Mouse (Mus musculus): Measurements from ENCODE around the gene Ankrd13d. TPM values are rescaled to one million over a fixed set of nuclear protein-coding genes. Genes with fewer than 3 reads are reported as not detected.

Ankrd13d gene
- total and polyA plus RNA-seq, 3 experiments = 3.8 to 55.1 (median 13.2) TPM

- in situ Hi-C loops (cut with MboI; ENCODE audit: low pct_ligation_motif_present, low pct_unique_long_range_greater_than_20kb, low sequenced_read_pairs) = no loop called here
- TF ChIP-seq GABPA (IDR thresholded peaks at IDR 0.05; ENCODE audit: insufficient replicate concordance, low read depth, low read length) (no peak), JUND (conservative IDR thresholded peaks at IDR 0.05; ENCODE audit: low read depth, low read length) (no peak), KAT2A (IDR thresholded peaks at IDR 0.05; ENCODE audit: insufficient replicate concordance, low read length) (no peak), MAX (IDR thresholded peaks at IDR 0.05; ENCODE audit: low read length) (no peak), ZMIZ1 (IDR thresholded peaks at IDR 0.05; ENCODE audit: low read depth, low read length) (no peak), USF1 (IDR thresholded peaks at IDR 0.05; ENCODE audit: low read depth, low read length) (no peak), MXI1 (IDR thresholded peaks at IDR 0.05; ENCODE audit: low read depth, low read length) (no peak), TCF12 (IDR thresholded peaks at IDR 0.05; ENCODE audit: low read depth, low read length) (no peak), MYC (IDR thresholded peaks at IDR 0.05; ENCODE audit: low read depth, low read length) (no peak), JUN (IDR thresholded peaks at IDR 0.05; ENCODE audit: insufficient read depth, low read depth, low read length) (no peak), POLR2AphosphoS2 (IDR thresholded peaks at IDR 0.05; ENCODE audit: low read depth, low read length) (no peak), POLR2A (IDR thresholded peaks at IDR 0.05; ENCODE audit: low read depth, low read length) (no peak), ZC3H11A (IDR thresholded peaks at IDR 0.05; ENCODE audit: low read depth, low read length) (no peak), ZNF384 (IDR thresholded peaks at IDR 0.05; ENCODE audit: low read depth, low read length) (no peak), HCFC1 (IDR thresholded peaks at IDR 0.05; ENCODE audit: low read depth, low read length) (no peak), ZKSCAN1 (IDR thresholded peaks at IDR 0.05; ENCODE audit: borderline replicate concordance, low read depth, low read length) (no peak), ETS1 (conservative IDR thresholded peaks at IDR 0.05; ENCODE audit: low read depth, low read length) (no peak), BHLHE40 (IDR thresholded peaks at IDR 0.05; ENCODE audit: low read depth, low read length) (no peak)
- no peak overlapping the region for H3K9ac ChIP-seq (ENCODE audit: insufficient read depth, low read depth)
Observed at GRCm38 (mm10) chr19:4220957-4221743, 61.8 kb downstream of the Ankrd13d start.

GRCm38 (mm10) chr19:4220416-4220815, 62.5 kb downstream of the Ankrd13d start:
- in situ Hi-C loops (cut with MboI; ENCODE audit: low pct_ligation_motif_present, low pct_unique_long_range_greater_than_20kb, low sequenced_read_pairs) = no loop called here
- no peak for DNase-seq (ENCODE audit: extremely low read depth)
- Histone ChIP-seq H3K79me2 (replicated peaks; ENCODE audit: control insufficient read depth, extremely low read depth, insufficient read depth, poor library complexity, severe bottlenecking) (no peaks in the 10 kb centered on the region), H3K9me3 (replicated peaks; ENCODE audit: low read length) (no peaks in the 10 kb centered on the region), H3K27me3 (replicated peaks) (peaks cover 26% of the 10 kb centered on the region), H3K9ac (ENCODE audit: insufficient read depth, low read depth) (no peak overlapping the region), H3K4me1 (ENCODE audit: control insufficient read depth in 1 of 2, insufficient read depth in 2 of 2) (peaks cover 6 to 52% of the 10 kb centered on the region in 2 experiments; a peak in 3 of 4 replicates), H3K36me3 (replicated peaks in 1 of 2; ENCODE audit: control insufficient read depth in 1 of 2, insufficient read depth in 1 of 2, low read length in 1 of 2) (no peaks in the 10 kb centered on the region), H3K4me3 (replicated peaks in 1 of 3; ENCODE audit: low read depth in 2 of 3, low read length in 2 of 3, poor library complexity in 1 of 3) (no peak overlapping the region), H3K27ac (ENCODE audit: insufficient read depth, low read depth) (no peak overlapping the region), H3K4me2 (ENCODE audit: insufficient read depth, low read depth, poor library complexity, severe bottlenecking) (no peak overlapping the region)
- dilution Hi-C loops (cut with MboI; ENCODE audit: extremely low pct_ligation_motif_present, extremely low pct_unique_long_range_greater_than_20kb, low sequenced_read_pairs) = no loop called here
- TF ChIP-seq RCOR1 (conservative IDR thresholded peaks at IDR 0.05; ENCODE audit: low read depth, low read length) (no peak), MAFK (IDR thresholded peaks at IDR 0.05; ENCODE audit: insufficient replicate concordance, low read length) (no peak), CTCF (conservative IDR thresholded peaks at IDR 0.05 in 1 of 2, IDR thresholded peaks at IDR 0.05 in 1 of 2; ENCODE audit: low read depth in 2 of 2, low read length in 2 of 2) (no peak), E2F4 (IDR thresholded peaks at IDR 0.05; ENCODE audit: insufficient replicate concordance, low read depth, low read length) (no peak), ELF1 (IDR thresholded peaks at IDR 0.05; ENCODE audit: low read depth, low read length) (no peak), SMC3 (IDR thresholded peaks at IDR 0.05; ENCODE audit: low read depth, low read length) (no peak), EP300 (IDR thresholded peaks at IDR 0.05; ENCODE audit: low read length) (no peak)

More at GRCm38 (mm10) chr19:4220957-4221743, 61.8 kb downstream of the Ankrd13d start:
- no peaks in the 10 kb centered on the region for H3K79me2 ChIP-seq (replicated peaks; ENCODE audit: control insufficient read depth, extremely low read depth, insufficient read depth, poor library complexity, severe bottlenecking)
- no peaks in the 10 kb centered on the region for H3K9me3 ChIP-seq (replicated peaks; ENCODE audit: low read length)
- H3K27ac ChIP-seq (ENCODE audit: insufficient read depth, low read depth) = no peak overlapping the region
- H3K27me3 ChIP-seq (replicated peaks) = peaks cover 20% of the 10 kb centered on the region
- H3K4me3 ChIP-seq (replicated peaks in 1 of 3; ENCODE audit: low read depth in 2 of 3, low read length in 2 of 3, poor library complexity in 1 of 3) = no peak overlapping the region
- no peak for DNase-seq (ENCODE audit: extremely low read depth)
- peaks cover 6 to 56% of the 10 kb centered on the region in 2 experiments; a peak in 3 of 4 replicates for H3K4me1 ChIP-seq (ENCODE audit: control insufficient read depth in 1 of 2, insufficient read depth in 2 of 2)
- H3K36me3 ChIP-seq (replicated peaks in 1 of 2; ENCODE audit: control insufficient read depth in 1 of 2, insufficient read depth in 1 of 2, low read length in 1 of 2) = no peaks in the 10 kb centered on the region
- dilution Hi-C loops (cut with MboI; ENCODE audit: extremely low pct_ligation_motif_present, extremely low pct_unique_long_range_greater_than_20kb, low sequenced_read_pairs) = no loop called here
- H3K4me2 ChIP-seq (ENCODE audit: insufficient read depth, low read depth, poor library complexity, severe bottlenecking) = no peak overlapping the region
